ENCODE assay signal across 28 mouse cellular contexts in the genomic region with DNA sequence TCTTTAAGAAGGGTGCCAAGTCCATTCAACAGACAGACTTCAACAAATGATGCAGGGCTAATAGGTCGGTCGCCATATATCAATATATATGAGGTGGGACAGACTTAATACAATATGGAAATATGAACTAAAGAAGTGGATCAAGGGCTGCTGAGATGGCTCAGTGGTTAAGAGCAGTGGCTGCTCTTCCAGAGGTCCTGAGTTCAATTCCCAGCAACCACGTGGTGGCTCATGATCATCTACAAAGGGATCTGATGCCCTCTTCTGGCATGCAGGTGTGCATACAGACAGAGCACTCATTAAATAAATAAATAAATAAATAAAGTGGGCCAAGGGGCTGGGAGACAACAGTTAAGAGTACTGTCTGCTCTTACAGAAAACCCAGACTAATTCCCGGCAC. TPM values are rescaled to one million over a fixed set of nuclear protein-coding genes. Genes with fewer than 3 reads are reported as not detected.
DNase-seq lines count a peak whose midpoint lies in the region; ATAC-seq and TF ChIP-seq lines count a peak whose summit lies in the region.
"Had no signal": no experiment of that assay in that cellular context is flagged by ENCODE, and none has a peak within 500 bp of the region (broad histone marks: within the 10 kb centered on the region; RNA-seq: fewer than 3 reads in every experiment).

No protein-coding gene starts in this region.

- H3K4me1 ChIP-seq in kidney, postnatal 0 days (replicated peaks; ENCODE audit: insufficient read depth, low read length), result peaks cover 9% of the 10 kb centered on the region; the same call in 1 of the 2 replicates
- H3K4me1 ChIP-seq in kidney, embryonic 16.5 days (ENCODE audit: insufficient read depth, low read length), result peaks cover 15% of the 10 kb centered on the region
- peaks cover 9% of the 10 kb centered on the region for H3K4me1 ChIP-seq in midbrain, postnatal 0 days (ENCODE audit: insufficient read depth, low read length)
- H3K4me1 ChIP-seq in midbrain, embryonic 14.5 days (ENCODE audit: control insufficient read depth, insufficient read depth, low read length), result peaks cover 15% of the 10 kb centered on the region
- H3K4me1 ChIP-seq in MEL (ENCODE audit: control insufficient read depth in 1 of 2, insufficient read depth in 2 of 2, low read length in 2 of 2), result peaks cover 0 to 19% of the 10 kb centered on the region in 2 experiments; a peak in 3 of 4 replicates
- H3K4me1 ChIP-seq in hindbrain, embryonic 10.5 days (replicated peaks), result peaks cover 21% of the 10 kb centered on the region

- no peak overlapping the region for H3K9ac ChIP-seq in kidney, postnatal 0 days (ENCODE audit: low read depth, low read length)
- H3K9ac ChIP-seq in kidney, embryonic 16.5 days (replicated peaks; ENCODE audit: low read length), result no peak overlapping the region
- no peak overlapping the region for H3K9ac ChIP-seq in midbrain, postnatal 0 days (replicated peaks; ENCODE audit: low read length, poor library complexity, severe bottlenecking)
- H3K9ac ChIP-seq in midbrain, embryonic 14.5 days (replicated peaks; ENCODE audit: low read length), result no peak overlapping the region
- no peak overlapping the region for H3K9ac ChIP-seq in MEL (ENCODE audit: control insufficient read depth, low read depth, low read length, poor library complexity, severe bottlenecking)
- H3K9ac ChIP-seq: embryonic facial prominence, embryonic 13.5 days; forebrain, embryonic 12.5 days; forebrain, embryonic 15.5 days; heart, embryonic 12.5 days; heart, embryonic 15.5 days; hindbrain, embryonic 14.5 days had no signal

- TF ChIP-seq RAD21 in MEL (IDR thresholded peaks at IDR 0.05; ENCODE audit: low read depth, low read length), result peak; percentile 6

- H3K27me3 ChIP-seq in kidney, postnatal 0 days (ENCODE audit: insufficient read depth, low read length), result no peaks in the 10 kb centered on the region
- H3K27me3 ChIP-seq in kidney, embryonic 16.5 days (ENCODE audit: insufficient read depth, low read length), result no peaks in the 10 kb centered on the region
- no peaks in the 10 kb centered on the region for H3K27me3 ChIP-seq in midbrain, postnatal 0 days (ENCODE audit: insufficient read depth, low read length)
- H3K27me3 ChIP-seq in midbrain, embryonic 14.5 days (ENCODE audit: control insufficient read depth, insufficient read depth, low read length), result no peaks in the 10 kb centered on the region
- H3K27me3 ChIP-seq in MEL (ENCODE audit: control insufficient read depth in 1 of 2, insufficient read depth in 2 of 2, low read length in 2 of 2), result no peaks in the 10 kb centered on the region
- no peaks in the 10 kb centered on the region for H3K27me3 ChIP-seq in hindbrain, embryonic 10.5 days (ENCODE audit: insufficient read depth, poor library complexity, severe bottlenecking)
- H3K27me3 ChIP-seq: embryonic facial prominence, embryonic 13.5 days; forebrain, embryonic 12.5 days; forebrain, embryonic 15.5 days; heart, embryonic 12.5 days; heart, embryonic 15.5 days had no signal

- DNase-seq in kidney, postnatal 0 days (ENCODE audit: low spot score), result no peak
- no peak for DNase-seq in midbrain, postnatal 0 days (ENCODE audit: low spot score)
- no peak for DNase-seq in midbrain, embryonic 14.5 days
- no peak for DNase-seq in MEL (ENCODE audit: low read depth, low spot score)
- no peak for DNase-seq in hindbrain, embryonic 10.5 days (ENCODE audit: low spot score)
- DNase-seq: adrenal gland, adult 8-10 months; adrenal gland, postnatal 25 days; cerebellum, adult 11-12 months; cerebellum, adult 8-10 months; cerebellum, postnatal 10 days; cerebellum, postnatal 36 days; embryo, embryonic 11 days; gastrocnemius, postnatal 25 days; heart, postnatal 10 days; heart, postnatal 36 days had no signal

- no peak for ATAC-seq in kidney, postnatal 0 days (replicated peaks; ENCODE audit: low FRiP score, low read depth)
- no peak for ATAC-seq in kidney, embryonic 16.5 days (ENCODE audit: low FRiP score, low TSS enrichment)
- ATAC-seq in midbrain, postnatal 0 days (ENCODE audit: low FRiP score), result no peak
- ATAC-seq in midbrain, embryonic 14.5 days (ENCODE audit: low FRiP score, low TSS enrichment), result no peak
- ATAC-seq: activated CD4-positive, CD25-positive, alpha-beta regulatory T cell, adult 4 months; forebrain, embryonic 15.5 days; hindbrain, postnatal 0 days; inflammation-experienced regulatory T-cells, adult 6 months had no signal

- no peak for TF ChIP-seq POLR2A in MEL (IDR thresholded peaks at IDR 0.05; ENCODE audit: control insufficient read depth in 1 of 2, insufficient read depth in 1 of 2, low read depth in 1 of 2, low read length in 2 of 2, poor library complexity in 1 of 2)

- no peak overlapping the region for H3K27ac ChIP-seq in kidney, postnatal 0 days
- no peak overlapping the region for H3K27ac ChIP-seq in kidney, embryonic 16.5 days (ENCODE audit: low read length)
- H3K27ac ChIP-seq in midbrain, postnatal 0 days (ENCODE audit: low read depth, low read length), result no peak overlapping the region
- H3K27ac ChIP-seq in midbrain, embryonic 14.5 days (replicated peaks; ENCODE audit: low read depth, low read length), result no peak overlapping the region
- H3K27ac ChIP-seq in MEL (ENCODE audit: control insufficient read depth, low read depth, low read length), result no peak overlapping the region
- no peak overlapping the region for H3K27ac ChIP-seq in hindbrain, embryonic 10.5 days
- H3K27ac ChIP-seq: embryonic facial prominence, embryonic 10.5 days; embryonic facial prominence, embryonic 13.5 days; forebrain, embryonic 12.5 days; forebrain, embryonic 15.5 days; heart, embryonic 15.5 days; hindbrain, embryonic 14.5 days; hindbrain, postnatal 0 days had no signal

- no peak overlapping the region for H3K4me2 ChIP-seq in kidney, postnatal 0 days (ENCODE audit: low read length)
- H3K4me2 ChIP-seq in kidney, embryonic 16.5 days (replicated peaks; ENCODE audit: low read depth, low read length), result no peak overlapping the region
- H3K4me2 ChIP-seq in midbrain, postnatal 0 days (ENCODE audit: low read depth, low read length, poor library complexity, severe bottlenecking), result no peak overlapping the region
- no peak overlapping the region for H3K4me2 ChIP-seq in midbrain, embryonic 14.5 days (ENCODE audit: low read length)
- H3K4me2 ChIP-seq: embryonic facial prominence, embryonic 13.5 days; forebrain, embryonic 12.5 days; forebrain, embryonic 15.5 days; heart, embryonic 12.5 days; heart, embryonic 15.5 days; hindbrain, embryonic 14.5 days had no signal

- no peak overlapping the region for H3K4me3 ChIP-seq in kidney, postnatal 0 days (replicated peaks; ENCODE audit: low read depth, low read length)
- no peak overlapping the region for H3K4me3 ChIP-seq in kidney, embryonic 16.5 days (ENCODE audit: low read length)
- no peak overlapping the region for H3K4me3 ChIP-seq in midbrain, postnatal 0 days (ENCODE audit: low read depth, low read length)
- no peak overlapping the region for H3K4me3 ChIP-seq in midbrain, embryonic 14.5 days (replicated peaks; ENCODE audit: low read depth, low read length)
- H3K4me3 ChIP-seq in MEL (ENCODE audit: control insufficient read depth in 1 of 2, insufficient read depth in 1 of 2, low read depth in 2 of 2, low read length in 2 of 2), result no peak overlapping the region
- no peak overlapping the region for H3K4me3 ChIP-seq in hindbrain, embryonic 10.5 days
- H3K4me3 ChIP-seq: embryonic facial prominence, embryonic 10.5 days; embryonic facial prominence, embryonic 13.5 days; erythroblast, embryonic 14.5 days; forebrain, embryonic 12.5 days; forebrain, embryonic 15.5 days; heart, embryonic 12.5 days; heart, embryonic 15.5 days had no signal

- H3K9me3 ChIP-seq in kidney, postnatal 0 days (replicated peaks; ENCODE audit: low read length), result no peaks in the 10 kb centered on the region
- no peaks in the 10 kb centered on the region for H3K9me3 ChIP-seq in kidney, embryonic 16.5 days (ENCODE audit: low read length)
- no peaks in the 10 kb centered on the region for H3K9me3 ChIP-seq in midbrain, postnatal 0 days (ENCODE audit: low read length)
- no peaks in the 10 kb centered on the region for H3K9me3 ChIP-seq in midbrain, embryonic 14.5 days (ENCODE audit: control insufficient read depth, low read length)
- no peaks in the 10 kb centered on the region for H3K9me3 ChIP-seq in MEL (replicated peaks; ENCODE audit: insufficient read depth, low read length)
- H3K9me3 ChIP-seq in hindbrain, embryonic 10.5 days, result no peaks in the 10 kb centered on the region
- H3K9me3 ChIP-seq: embryonic facial prominence, embryonic 10.5 days; embryonic facial prominence, embryonic 13.5 days; forebrain, embryonic 12.5 days; forebrain, embryonic 15.5 days; G1E; heart, embryonic 12.5 days; heart, embryonic 15.5 days had no signal

- H3K36me3 ChIP-seq in kidney, postnatal 0 days (ENCODE audit: insufficient read depth, low read length), result no peaks in the 10 kb centered on the region
- H3K36me3 ChIP-seq in kidney, embryonic 16.5 days (ENCODE audit: insufficient read depth, low read length), result no peaks in the 10 kb centered on the region
- H3K36me3 ChIP-seq in midbrain, postnatal 0 days (ENCODE audit: insufficient read depth, low read length), result no peaks in the 10 kb centered on the region
- H3K36me3 ChIP-seq in midbrain, embryonic 14.5 days (ENCODE audit: control insufficient read depth, insufficient read depth, low read length), result no peaks in the 10 kb centered on the region
- H3K36me3 ChIP-seq in MEL (ENCODE audit: control insufficient read depth in 1 of 2, insufficient read depth in 2 of 2, low read length in 2 of 2), result peaks cover 0 to 25% of the 10 kb centered on the region in 2 experiments; a peak in 3 of 4 replicates
- H3K36me3 ChIP-seq in hindbrain, embryonic 10.5 days, result no peaks in the 10 kb centered on the region
- H3K36me3 ChIP-seq: embryonic facial prominence, embryonic 10.5 days; embryonic facial prominence, embryonic 13.5 days; forebrain, embryonic 12.5 days; forebrain, embryonic 15.5 days; heart, embryonic 12.5 days; heart, embryonic 15.5 days had no signal

- H3K79me2 ChIP-seq in MEL (ENCODE audit: control insufficient read depth, insufficient read depth, low read length, poor library complexity), result peaks cover 46% of the 10 kb centered on the region

- TF ChIP-seq CTCF in kidney, postnatal 0 days (IDR thresholded peaks at IDR 0.05; ENCODE audit: low read depth), result peak; percentile 28; the same call in 1 of the 2 replicates
- 0 out of 2 replicates have a peak, but pooled peaks have one; percentile 3 for TF ChIP-seq CTCF in midbrain, postnatal 0 days (IDR thresholded peaks at IDR 0.05)
- 0 out of 6 replicates have a peak, but pooled peaks of 1 of the 3 experiments have one; percentile 3 for TF ChIP-seq CTCF in MEL (IDR thresholded peaks at IDR 0.05 in 2 of 3, conservative IDR thresholded peaks at IDR 0.05 in 1 of 3; ENCODE audit: control insufficient read depth in 1 of 3, insufficient read depth in 1 of 3, low read depth in 2 of 3, low read length in 3 of 3, poor library complexity in 1 of 3, severe bottlenecking in 1 of 3)

- WGBS in kidney, postnatal 0 days, result 89% methylated on average over 4 of the region's 4 CpGs
- 85% methylated on average over 4 of the region's 4 CpGs for whole genome bisulfite sequencing in kidney, embryonic 16.5 days
- 78% methylated on average over 4 of the region's 4 CpGs for WGBS in midbrain, postnatal 0 days
- 87% methylated on average over 4 of the region's 4 CpGs for WGBS in midbrain, embryonic 14.5 days
- WGBS in hindbrain, embryonic 10.5 days, result 83% methylated on average over 4 of the region's 4 CpGs

- TF ChIP-seq EP300 in MEL (IDR thresholded peaks at IDR 0.05; ENCODE audit: low read depth in 1 of 2, low read length in 2 of 2), result no peak

RNA-seq across cellular contexts. Expression of gene Top3a, which starts 5.0 kb away (rescaled TPM):
- polyA plus RNA-seq in kidney, postnatal 0 days (2015; fragmentation: Nextera tagmentation; extraction: Ambion mirVana), result 8.2 and 10.2 TPM in 2 replicates
- polyA plus RNA-seq in kidney, embryonic 16.5 days (2015; fragmentation: Nextera tagmentation; extraction: Ambion mirVana), result 17.1 and 19.6 TPM in 2 replicates
- total RNA-seq in midbrain, postnatal 0 days (2014; rRNA removed), result 8.1 and 10.9 TPM in 2 replicates
- 3.6 and 4.1 TPM in 2 replicates for polyA plus RNA-seq in midbrain, postnatal 0 days (2015; fragmentation: Nextera tagmentation; extraction: Ambion mirVana)
- polyA plus RNA-seq in midbrain, embryonic 14.5 days (2014; fragmentation: Nextera tagmentation; extraction: Ambion mirVana), result 7.4 and 9.3 TPM in 2 replicates
- total RNA-seq in MEL (2012; rRNA removed), result 17.7 and 19.3 TPM in 2 replicates
- polyA plus RNA-seq in MEL (2012; ENCODE audit: insufficient read depth in 1 of 2, insufficient read length in 2 of 2, low read depth in 1 of 2, low replicate concordance in 2 of 2, missing spikeins in 1 of 2), result 10 to 100 TPM in 1 of 2 experiments, not detected in 1; 18.4 TPM
- 17.8 and 24.3 TPM in 2 replicates for polyA plus RNA-seq in hindbrain, embryonic 10.5 days (2016; fragmentation: Nextera tagmentation; extraction: Ambion mirVana)

RNA-seq across cellular contexts. Expression of gene Smcr8, which starts 5.2 kb away (rescaled TPM):
- polyA plus RNA-seq in kidney, postnatal 0 days (2015; fragmentation: Nextera tagmentation; extraction: Ambion mirVana), result 4.0 and 4.1 TPM in 2 replicates
- polyA plus RNA-seq in kidney, embryonic 16.5 days (2015; fragmentation: Nextera tagmentation; extraction: Ambion mirVana), result 6.6 and 7.6 TPM in 2 replicates
- 14.2 and 18.1 TPM in 2 replicates for total RNA-seq in midbrain, postnatal 0 days (2014; rRNA removed)
- polyA plus RNA-seq in midbrain, postnatal 0 days (2015; fragmentation: Nextera tagmentation; extraction: Ambion mirVana), result 3.6 and 4.0 TPM in 2 replicates
- polyA plus RNA-seq in midbrain, embryonic 14.5 days (2014; fragmentation: Nextera tagmentation; extraction: Ambion mirVana), result 8.8 and 9.4 TPM in 2 replicates
- total RNA-seq in MEL (2012; rRNA removed), result 17.0 and 20.0 TPM in 2 replicates
- polyA plus RNA-seq in MEL (2012; ENCODE audit: insufficient read depth in 1 of 2, insufficient read length in 2 of 2, low read depth in 1 of 2, low replicate concordance in 2 of 2, missing spikeins in 1 of 2), result 10 to 100 TPM in 1 of 2 experiments, not detected in 1; 20.5 TPM
- polyA plus RNA-seq in hindbrain, embryonic 10.5 days (2016; fragmentation: Nextera tagmentation; extraction: Ambion mirVana), result 6.9 and 8.4 TPM in 2 replicates

RNA-seq across cellular contexts. Expression of gene Shmt1, which starts 39.4 kb away (rescaled TPM):
- 53.5 and 56.9 TPM in 2 replicates for polyA plus RNA-seq in kidney, postnatal 0 days (2015; fragmentation: Nextera tagmentation; extraction: Ambion mirVana)
- polyA plus RNA-seq in kidney, embryonic 16.5 days (2015; fragmentation: Nextera tagmentation; extraction: Ambion mirVana), result 79.4 and 84.6 TPM in 2 replicates
- 5.6 and 6.5 TPM in 2 replicates for total RNA-seq in midbrain, postnatal 0 days (2014; rRNA removed)
- 3.1 and 3.7 TPM in 2 replicates for polyA plus RNA-seq in midbrain, postnatal 0 days (2015; fragmentation: Nextera tagmentation; extraction: Ambion mirVana)
- 4.8 and 6.7 TPM in 2 replicates for polyA plus RNA-seq in midbrain, embryonic 14.5 days (2014; fragmentation: Nextera tagmentation; extraction: Ambion mirVana)
- total RNA-seq in MEL (2012; rRNA removed), result 63.3 and 71.4 TPM in 2 replicates
- 10 to 100 TPM in 1 of 2 experiments, not detected in 1; 55.3 TPM for polyA plus RNA-seq in MEL (2012; ENCODE audit: insufficient read depth in 1 of 2, insufficient read length in 2 of 2, low read depth in 1 of 2, low replicate concordance in 2 of 2, missing spikeins in 1 of 2)
- 60.0 and 78.6 TPM in 2 replicates for polyA plus RNA-seq in hindbrain, embryonic 10.5 days (2016; fragmentation: Nextera tagmentation; extraction: Ambion mirVana)
- polyA plus RNA-seq: erythroblast, embryonic 14.5 days had no signal

RNA-seq across cellular contexts. Expression of gene Mief2, which starts 44.0 kb away (rescaled TPM):
- polyA plus RNA-seq in kidney, postnatal 0 days (2015; fragmentation: Nextera tagmentation; extraction: Ambion mirVana), result 14.1 and 14.5 TPM in 2 replicates
- polyA plus RNA-seq in kidney, embryonic 16.5 days (2015; fragmentation: Nextera tagmentation; extraction: Ambion mirVana), result 16.2 and 17.2 TPM in 2 replicates
- total RNA-seq in midbrain, postnatal 0 days (2014; rRNA removed), result 36.6 and 37.9 TPM in 2 replicates
- polyA plus RNA-seq in midbrain, postnatal 0 days (2015; fragmentation: Nextera tagmentation; extraction: Ambion mirVana), result 24.0 and 25.3 TPM in 2 replicates
- polyA plus RNA-seq in midbrain, embryonic 14.5 days (2014; fragmentation: Nextera tagmentation; extraction: Ambion mirVana), result 20.4 and 22.6 TPM in 2 replicates
- total RNA-seq in MEL (2012; rRNA removed), result 14.2 and 14.6 TPM in 2 replicates
- polyA plus RNA-seq in MEL (2012; ENCODE audit: insufficient read depth in 1 of 2, insufficient read length in 2 of 2, low read depth in 1 of 2, low replicate concordance in 2 of 2, missing spikeins in 1 of 2), result 10 to 100 TPM in 1 of 2 experiments, not detected in 1; 13.4 TPM
- 14.8 and 16.9 TPM in 2 replicates for polyA plus RNA-seq in hindbrain, embryonic 10.5 days (2016; fragmentation: Nextera tagmentation; extraction: Ambion mirVana)

RNA-seq across cellular contexts. Expression of gene Flii, which starts 45.1 kb away (rescaled TPM):
- 53.4 and 56.8 TPM in 2 replicates for polyA plus RNA-seq in kidney, postnatal 0 days (2015; fragmentation: Nextera tagmentation; extraction: Ambion mirVana)
- 93.7 and 94.3 TPM in 2 replicates for polyA plus RNA-seq in kidney, embryonic 16.5 days (2015; fragmentation: Nextera tagmentation; extraction: Ambion mirVana)
- total RNA-seq in midbrain, postnatal 0 days (2014; rRNA removed), result 64.9 and 92.7 TPM in 2 replicates
- polyA plus RNA-seq in midbrain, postnatal 0 days (2015; fragmentation: Nextera tagmentation; extraction: Ambion mirVana), result 42.7 and 46.0 TPM in 2 replicates
- polyA plus RNA-seq in midbrain, embryonic 14.5 days (2014; fragmentation: Nextera tagmentation; extraction: Ambion mirVana), result 51.5 and 63.8 TPM in 2 replicates
- 71.8 and 78.7 TPM in 2 replicates for total RNA-seq in MEL (2012; rRNA removed)
- 100 to 1,000 TPM in 1 of 2 experiments, not detected in 1; 111 TPM for polyA plus RNA-seq in MEL (2012; ENCODE audit: insufficient read depth in 1 of 2, insufficient read length in 2 of 2, low read depth in 1 of 2, low replicate concordance in 2 of 2, missing spikeins in 1 of 2)
- 80.0 and 81.7 TPM in 2 replicates for polyA plus RNA-seq in hindbrain, embryonic 10.5 days (2016; fragmentation: Nextera tagmentation; extraction: Ambion mirVana)
